Mouse (Mus musculus) liver, embryonic 14.5 days (tissue): ENCODE measurements around the gene Zfp536.

Source experiments
- CTCF ChIP-seq: IDR thresholded peaks from 2 replicates; pipeline ENCODE4 v1.5.1; 2016; ENCODE audit warnings: antibody characterized with exemption, low read depth, control low read depth
- EP300 ChIP-seq: IDR thresholded peaks from 2 replicates; pipeline ENCODE4 v1.6.1; 2016; ENCODE audit warnings: antibody characterized with exemption, low read depth

DNA sequence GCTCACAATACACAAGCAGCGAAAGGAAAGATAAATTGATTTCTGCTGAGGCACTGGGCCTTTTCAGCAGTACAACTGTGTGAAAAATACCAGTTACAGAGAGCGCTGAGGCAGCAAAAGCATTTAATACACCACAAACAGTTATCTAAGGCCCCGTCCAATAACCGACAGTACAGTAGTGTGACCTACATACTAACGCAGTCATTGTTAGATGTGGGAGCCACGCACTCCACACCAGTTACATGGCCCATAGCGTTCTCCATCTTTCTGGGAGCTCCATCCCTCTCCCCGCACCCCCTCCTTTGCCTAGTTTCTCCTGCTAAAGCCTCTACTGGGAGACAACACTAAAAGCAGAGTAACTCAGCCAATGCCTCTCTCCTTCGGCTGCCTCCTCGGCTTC, 82.8 kb downstream of the Zfp536 start:
- TF ChIP-seq CTCF (no peak), EP300 (no peak)
